Mouse (Mus musculus): ENCODE data around the gene Ofcc1.

The Ofcc1 gene

GRCm38 (mm10) chr13:40361288-40361687, at the start of gene Ofcc1:
Gene Ofcc1 (minus strand): TSS chr13:40361450.
- no peak for DNase-seq (ENCODE audit: extremely low spot score, low spot score)

GRCm38 (mm10) chr13:40390120-40390519, 28.9 kb upstream of the Ofcc1 start:
- no peak for DNase-seq (ENCODE audit: extremely low spot score, low spot score)

GRCm38 (mm10) chr13:40387446-40387845, 26.2 kb upstream of the Ofcc1 start:
- no peak for DNase-seq (ENCODE audit: extremely low spot score, low spot score)

GRCm38 (mm10) chr13:40384962-40385361, 23.7 kb upstream of the Ofcc1 start:
- DNase-seq (ENCODE audit: extremely low spot score, low spot score), result no peak

- no peak for DNase-seq (ENCODE audit: extremely low spot score, low spot score)
Observed at GRCm38 (mm10) chr13:40376773-40377172, 15.5 kb upstream of the Ofcc1 start.

GRCm38 (mm10) chr13:40366762-40367161, 5.5 kb upstream of the Ofcc1 start:
- DNase-seq (ENCODE audit: extremely low spot score, low spot score), result no peak

- no peak for DNase-seq (ENCODE audit: extremely low spot score, low spot score)
Observed at GRCm38 (mm10) chr13:40364855-40365254, 3.6 kb upstream of the Ofcc1 start.

- DNase-seq (ENCODE audit: extremely low spot score, low spot score), result no peak
Observed at GRCm38 (mm10) chr13:40360692-40361091, 558 bp downstream of the Ofcc1 start.

- DNase-seq (ENCODE audit: extremely low spot score, low spot score), result no peak
Observed at GRCm38 (mm10) chr13:40347045-40347444, 14.2 kb downstream of the Ofcc1 start.

GRCm38 (mm10) chr13:40323301-40323700, 37.9 kb downstream of the Ofcc1 start:
- no peak for DNase-seq (ENCODE audit: extremely low spot score, low spot score)

GRCm38 (mm10) chr13:40320814-40321525, 40.3 kb downstream of the Ofcc1 start:
- DNase-seq (ENCODE audit: extremely low spot score, low spot score), result no peak

- DNase-seq (ENCODE audit: extremely low spot score, low spot score), result no peak
Observed at GRCm38 (mm10) chr13:40317731-40318130, 43.5 kb downstream of the Ofcc1 start.

GRCm38 (mm10) chr13:40315158-40315792, 46.0 kb downstream of the Ofcc1 start:
- DNase-seq (ENCODE audit: extremely low spot score, low spot score), result no peak

- DNase-seq (ENCODE audit: extremely low spot score, low spot score), result no peak
Observed at GRCm38 (mm10) chr13:40292891-40293290, 68.4 kb downstream of the Ofcc1 start.

GRCm38 (mm10) chr13:40290846-40291245, 70.4 kb downstream of the Ofcc1 start:
- no peak for DNase-seq (ENCODE audit: extremely low spot score, low spot score)

GRCm38 (mm10) chr13:40288650-40289049, 72.6 kb downstream of the Ofcc1 start:
- DNase-seq (ENCODE audit: extremely low spot score, low spot score), result no peak

- DNase-seq (ENCODE audit: extremely low spot score, low spot score), result peak; percentile 44
Observed at GRCm38 (mm10) chr13:40287266-40288002, 73.8 kb downstream of the Ofcc1 start.

GRCm38 (mm10) chr13:40285234-40285791, 75.9 kb downstream of the Ofcc1 start:
- DNase-seq (ENCODE audit: extremely low spot score, low spot score), result no peak

- DNase-seq (ENCODE audit: extremely low spot score, low spot score), result no peak
Observed at GRCm38 (mm10) chr13:40280616-40281015, 80.6 kb downstream of the Ofcc1 start.

GRCm38 (mm10) chr13:40267546-40267945, 93.7 kb downstream of the Ofcc1 start:
- DNase-seq (ENCODE audit: extremely low spot score, low spot score), result no peak

GRCm38 (mm10) chr13:40263087-40263807, 98.0 kb downstream of the Ofcc1 start:
- no peak for DNase-seq (ENCODE audit: extremely low spot score, low spot score)
